Mouse (Mus musculus) CH12.LX (cell line): ENCODE measurements around the gene Ptgdr2. TPM values are rescaled to one million over a fixed set of nuclear protein-coding genes. Genes with fewer than 3 reads are reported as not detected.

Experiments
- DNase-seq: peaks from one replicate; pipeline ENCODE4 v3.0.0-alpha.2; 2013; ENCODE audit errors: extremely low read depth
- H3K27ac ChIP-seq: 2 replicates; pipeline ENCODE4 v1.5.1; 2012; ENCODE audit warnings: low read depth, mild to moderate bottlenecking, control low read depth, moderate library complexity; ENCODE audit not compliant: insufficient read depth
- H3K27me3 ChIP-seq: replicated peaks from 2 replicates; pipeline ENCODE3; 2012; ENCODE audit warnings: inconsistent platforms
- H3K36me3 ChIP-seq, 2 experiments: replicated peaks in 1 of 2; 2 replicates each; pipeline versions ENCODE3 to v1.6.1; 2012; ENCODE audit warnings: inconsistent platforms in 1 of 2, low read length in 1 of 2, mild to moderate bottlenecking in 1 of 2, mixed read lengths in 1 of 2, moderate library complexity in 1 of 2; ENCODE audit not compliant: control insufficient read depth in 1 of 2, insufficient read depth in 1 of 2
- H3K4me1 ChIP-seq, 2 experiments: 2 replicates each; pipeline ENCODE4 v1.6.1; 2012; ENCODE audit warnings: inconsistent platforms in 1 of 2, moderate library complexity in 1 of 2; ENCODE audit not compliant: insufficient read depth in 2 of 2, control insufficient read depth in 1 of 2
- H3K4me2 ChIP-seq: 2 replicates; pipeline ENCODE4 v1.6.1; 2012; ENCODE audit warnings: low read depth, mild to moderate bottlenecking, control low read depth; ENCODE audit not compliant: poor library complexity, insufficient read depth, severe bottlenecking
- H3K4me3 ChIP-seq, 3 experiments: fragments of 150-350 bp in 1 of 3; sonication (generic) in 1 of 3; replicated peaks in 1 of 3; 2 replicates each; pipeline versions ENCODE3 to v1.5.1; 2011 to 2012; ENCODE audit warnings: low read depth in 2 of 3, low read length in 2 of 3, mild to moderate bottlenecking in 2 of 3, moderate library complexity in 2 of 3, control low read depth in 1 of 3, improper control_type of control experiment in 1 of 3, inconsistent platforms in 1 of 3, mixed read lengths in 1 of 3; ENCODE audit not compliant: poor library complexity in 1 of 3
- H3K79me2 ChIP-seq: replicated peaks from 2 replicates; pipeline ENCODE4 v1.6.1; 2012; ENCODE audit warnings: mild to moderate bottlenecking, moderate library complexity; ENCODE audit not compliant: control insufficient read depth, poor library complexity, insufficient read depth, severe bottlenecking; ENCODE audit errors: extremely low read depth
- H3K9ac ChIP-seq: 2 replicates; pipeline ENCODE4 v1.6.1; 2012; ENCODE audit warnings: low read depth, mild to moderate bottlenecking, control low read depth, moderate library complexity; ENCODE audit not compliant: insufficient read depth
- H3K9me3 ChIP-seq: replicated peaks from 2 replicates; pipeline ENCODE3; 2012; ENCODE audit warnings: low read length, inconsistent platforms, mixed read lengths
- BHLHE40 ChIP-seq: IDR thresholded peaks from 2 replicates; pipeline ENCODE4 v1.6.1; 2011; ENCODE audit warnings: mild to moderate bottlenecking, low read depth, low read length, improper control_type of control experiment
- CHD2 ChIP-seq: IDR thresholded peaks from 2 replicates; pipeline ENCODE4 v1.6.1; 2011; ENCODE audit warnings: low read length, improper control_type of control experiment
- E2F4 ChIP-seq: IDR thresholded peaks from 2 replicates; pipeline ENCODE4 v1.6.1; 2011; ENCODE audit warnings: low read depth, low read length, improper control_type of control experiment; ENCODE audit not compliant: insufficient replicate concordance
- ELF1 ChIP-seq: IDR thresholded peaks from 2 replicates; pipeline ENCODE4 v1.6.1; 2014; ENCODE audit warnings: low read depth, mild to moderate bottlenecking, inconsistent platforms, low read length, improper control_type of control experiment
- EP300 ChIP-seq: IDR thresholded peaks from 2 replicates; pipeline ENCODE4 v1.6.1; 2011; ENCODE audit warnings: low read length, improper control_type of control experiment
- GABPA ChIP-seq: IDR thresholded peaks from 2 replicates; pipeline ENCODE4 v1.6.1; 2012; ENCODE audit warnings: low read depth, low read length, improper control_type of control experiment, inconsistent platforms; ENCODE audit not compliant: insufficient replicate concordance
- JUN ChIP-seq: IDR thresholded peaks from 2 replicates; pipeline ENCODE4 v1.6.1; 2011; ENCODE audit warnings: low read depth, mild to moderate bottlenecking, low read length, improper control_type of control experiment, moderate library complexity; ENCODE audit not compliant: insufficient read depth
- JUND ChIP-seq: conservative IDR thresholded peaks from 2 replicates; pipeline ENCODE4 v1.6.1; 2011; ENCODE audit warnings: low read depth, low read length, improper control_type of control experiment
- MAX ChIP-seq: IDR thresholded peaks from 2 replicates; pipeline ENCODE4 v1.6.1; 2011; ENCODE audit warnings: low read length, improper control_type of control experiment
- MEF2A ChIP-seq: IDR thresholded peaks from 2 replicates; pipeline ENCODE4 v1.6.1; 2014; ENCODE audit warnings: low read depth, mild to moderate bottlenecking, inconsistent platforms, low read length, improper control_type of control experiment, borderline replicate concordance
- MXI1 ChIP-seq: IDR thresholded peaks from 2 replicates; pipeline ENCODE4 v1.6.1; 2011; ENCODE audit warnings: mild to moderate bottlenecking, low read depth, low read length, improper control_type of control experiment
- MYC ChIP-seq: IDR thresholded peaks from 2 replicates; pipeline ENCODE4 v1.6.1; 2011; ENCODE audit warnings: low read depth, mild to moderate bottlenecking, improper control_type of control experiment, low read length
- PAX5 ChIP-seq: IDR thresholded peaks from 2 replicates; pipeline ENCODE4 v1.6.1; 2012; ENCODE audit warnings: low read length, inconsistent platforms, mixed read lengths
- POLR2A ChIP-seq: IDR thresholded peaks from 2 replicates; pipeline ENCODE4 v1.6.1; 2011; ENCODE audit warnings: low read depth, mild to moderate bottlenecking, improper control_type of control experiment, low read length
- POLR2AphosphoS2 ChIP-seq: IDR thresholded peaks from 2 replicates; pipeline ENCODE4 v1.6.1; 2011; ENCODE audit warnings: low read depth, low read length, improper control_type of control experiment
- RAD21 ChIP-seq: IDR thresholded peaks from 2 replicates; pipeline ENCODE4 v1.6.1; 2011; ENCODE audit warnings: low read depth, mild to moderate bottlenecking, low read length, improper control_type of control experiment, moderate library complexity
- SIN3A ChIP-seq: IDR thresholded peaks from 2 replicates; pipeline ENCODE4 v1.6.1; 2012; ENCODE audit warnings: low read length, improper control_type of control experiment, inconsistent platforms
- SMC3 ChIP-seq: IDR thresholded peaks from 2 replicates; pipeline ENCODE4 v1.6.1; 2011; ENCODE audit warnings: low read depth, low read length, improper control_type of control experiment
- TBP ChIP-seq: conservative IDR thresholded peaks from 2 replicates; pipeline ENCODE4 v1.6.1; 2011; ENCODE audit warnings: low read depth, low read length, improper control_type of control experiment
- TCF12 ChIP-seq: IDR thresholded peaks from 2 replicates; pipeline ENCODE4 v1.6.1; 2014; ENCODE audit warnings: low read depth, mild to moderate bottlenecking, inconsistent platforms, low read length, improper control_type of control experiment
- UBTF ChIP-seq: IDR thresholded peaks from 2 replicates; pipeline ENCODE4 v1.6.1; 2012; ENCODE audit warnings: low read depth, mild to moderate bottlenecking, inconsistent platforms, low read length, improper control_type of control experiment, moderate library complexity
- ZKSCAN1 ChIP-seq: IDR thresholded peaks from 2 replicates; pipeline ENCODE4 v1.6.1; 2012; ENCODE audit warnings: low read depth, inconsistent platforms, low read length, improper control_type of control experiment, borderline replicate concordance
- ZMIZ1 ChIP-seq: IDR thresholded peaks from 2 replicates; pipeline ENCODE4 v1.6.1; 2012; ENCODE audit warnings: low read depth, mild to moderate bottlenecking, inconsistent platforms, low read length, improper control_type of control experiment
- dilution Hi-C: fragments of 300-500 bp; cut with MboI; formaldehyde crosslinking; loops from 2 replicates; pipeline ENCODE4 v1.14.3; 2020; ENCODE audit warnings: low sequenced_read_pairs; ENCODE audit not compliant: extremely low pct_unique_long_range_greater_than_20kb, extremely low pct_ligation_motif_present
- in situ Hi-C: fragments of 300-500 bp; cut with MboI; formaldehyde crosslinking; loops from 3 replicates; pipeline ENCODE4 v1.14.3; 2019; ENCODE audit warnings: low sequenced_read_pairs, low pct_ligation_motif_present, low pct_unique_long_range_greater_than_20kb, mixed read lengths
- polyA plus RNA-seq: library from polyadenylated mRNA; unstranded; fragments of >175 nt; gene quantifications from 2 replicates; pipeline ENCODE4 v1.2.1, GENCODE M21; 2012; ENCODE audit warnings: low read depth; ENCODE audit not compliant: insufficient read length
- total RNA-seq, 2 experiments: library from RNA; depleted of rRNA; stranded (reverse); fragments of 300-350 nt in 1 of 2; fragments of >200 nt in 1 of 2; gene quantifications; 2 replicates each; pipeline ENCODE4 v1.2.3; 2012 to 2014

The Ptgdr2 gene
- total and polyA plus RNA-seq, 3 experiments, result 0.13 TPM; not detected in 2

DNA sequence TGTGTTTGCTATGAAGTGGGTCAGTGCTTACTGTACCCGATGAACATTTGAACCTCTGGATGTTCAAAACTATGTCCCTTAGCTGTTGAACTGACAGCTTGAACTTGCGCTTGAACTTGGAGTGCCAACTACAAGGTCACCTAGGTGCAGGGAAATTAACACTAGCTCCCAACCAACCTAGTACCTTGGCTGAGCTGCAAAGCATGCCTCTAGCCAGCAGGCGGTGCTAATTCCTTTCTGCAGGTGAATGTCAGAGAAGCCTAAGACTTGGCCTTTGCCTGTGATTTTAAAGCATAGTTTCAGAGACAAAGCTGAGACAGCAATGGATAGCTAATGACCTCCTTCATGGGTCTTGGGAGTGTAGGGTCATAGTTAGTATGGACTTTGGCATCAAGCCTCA is 29.1 kb upstream of the Ptgdr2 start (continued):
- TF ChIP-seq SIN3A (0 out of 2 replicates have a peak, but pooled peaks have one; percentile 33), JUN (no peak), ZKSCAN1 (no peak), RAD21 (peak; percentile 89), MEF2A (no peak), MXI1 (no peak), ELF1 (no peak), PAX5 (no peak), TBP (no peak), SMC3 (peak; percentile 95), BHLHE40 (no peak), MAX (no peak), CHD2 (no peak), E2F4 (no peak), MYC (0 out of 2 replicates have a peak, but pooled peaks have one; percentile 39), ZMIZ1 (peak; percentile 36; the same call in 1 of the 2 replicates), GABPA (no peak)

- in situ Hi-C loops, result no loop called here
- peaks cover under 1 to 6% of the 10 kb centered on the region in 2 experiments; a peak in 3 of 4 replicates for H3K4me1 ChIP-seq
Observed at GRCm38 (mm10) chr19:10909087-10909721, 27.8 kb upstream of the Ptgdr2 start.

More at GRCm38 (mm10) chr19:10909087-10909721, 27.8 kb upstream of the Ptgdr2 start:
- no peak overlapping the region for H3K9ac ChIP-seq
- no peak overlapping the region for H3K4me3 ChIP-seq
- peaks cover 35 to 59% of the 10 kb centered on the region in 2 experiments for H3K36me3 ChIP-seq
- no peaks in the 10 kb centered on the region for H3K27me3 ChIP-seq
- no peak overlapping the region for H3K27ac ChIP-seq
- no peak for DNase-seq
- dilution Hi-C loops, result no loop called here
- no peak overlapping the region for H3K4me2 ChIP-seq
- no peaks in the 10 kb centered on the region for H3K9me3 ChIP-seq
- no peaks in the 10 kb centered on the region for H3K79me2 ChIP-seq
- TF ChIP-seq E2F4, result no peak
- TF ChIP-seq ZMIZ1, result no peak
- no peak for TF ChIP-seq RAD21
- TF ChIP-seq UBTF, result no peak
- TF ChIP-seq JUND, result no peak
- TF ChIP-seq TCF12, result no peak
- TF ChIP-seq ZKSCAN1, result no peak
- no peak for TF ChIP-seq MXI1
- no peak for TF ChIP-seq MAX
- TF ChIP-seq GABPA, result no peak
- TF ChIP-seq EP300, result no peak
- no peak for TF ChIP-seq POLR2A
- no peak for TF ChIP-seq SIN3A
- TF ChIP-seq POLR2AphosphoS2, result no peak
- TF ChIP-seq ELF1, result no peak
- no peak for TF ChIP-seq SMC3
